Mouse (Mus musculus) embryo, embryonic 10 days (tissue): ENCODE measurements at regions not wholly inside any gene's neighbourhood (a gene's known extent, or its start where the extent isn't known, plus 50 kb on each side); places are given as distances from the start of the nearest gene placed in this dataset.

ENCODE experiments used
- DNase-seq: peaks from one replicate; pipeline ENCODE4 v3.0.0-alpha.2; 2015; ENCODE audit warnings: low spot score

DNA sequence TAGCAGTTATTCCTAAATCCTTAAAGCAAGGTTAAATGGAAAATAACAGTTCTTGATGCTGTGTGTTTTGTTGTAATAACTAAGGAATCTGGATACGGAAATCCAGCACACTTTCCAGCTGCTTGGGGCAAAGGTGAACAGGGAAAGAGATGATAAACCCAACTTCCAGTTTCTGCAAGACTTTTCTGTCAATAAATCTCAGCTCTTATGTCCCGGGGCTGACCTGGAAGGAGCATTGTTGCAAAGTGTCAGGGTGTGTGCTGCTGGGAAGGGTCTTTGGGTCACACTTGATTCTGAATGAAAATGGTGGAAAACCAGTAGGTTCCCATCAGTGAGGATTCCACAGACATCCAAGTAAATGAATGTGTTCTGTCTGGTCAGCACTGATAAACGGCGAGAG lies 81.2 kb upstream of the Marcks start:
- no peak for DNase-seq

- DNase-seq = no peak
Measured at GRCm38 (mm10) chr10:37219381-37219780, 80.7 kb upstream of the Marcks start.

DNA sequence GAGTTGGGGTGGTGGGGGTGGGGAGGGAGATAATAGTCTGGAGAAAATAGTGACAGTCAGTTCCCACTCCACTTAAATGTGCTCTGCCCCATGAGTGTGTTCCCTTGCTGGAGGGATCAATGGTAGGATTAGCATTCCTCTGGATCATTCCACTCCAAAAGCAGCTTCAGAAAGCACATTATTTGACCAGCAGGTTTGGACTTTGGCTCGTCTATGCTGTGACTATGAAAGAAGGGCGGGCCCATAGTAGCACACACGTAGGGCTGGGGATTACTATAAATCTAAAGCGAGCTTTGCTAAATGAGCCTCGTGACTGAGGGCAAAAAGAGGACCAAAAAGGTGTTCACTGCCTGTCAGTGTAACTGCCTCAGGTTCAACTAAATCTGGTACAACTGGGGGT lies 75.9 kb upstream of the Marcks start:
- no peak for DNase-seq

DNA sequence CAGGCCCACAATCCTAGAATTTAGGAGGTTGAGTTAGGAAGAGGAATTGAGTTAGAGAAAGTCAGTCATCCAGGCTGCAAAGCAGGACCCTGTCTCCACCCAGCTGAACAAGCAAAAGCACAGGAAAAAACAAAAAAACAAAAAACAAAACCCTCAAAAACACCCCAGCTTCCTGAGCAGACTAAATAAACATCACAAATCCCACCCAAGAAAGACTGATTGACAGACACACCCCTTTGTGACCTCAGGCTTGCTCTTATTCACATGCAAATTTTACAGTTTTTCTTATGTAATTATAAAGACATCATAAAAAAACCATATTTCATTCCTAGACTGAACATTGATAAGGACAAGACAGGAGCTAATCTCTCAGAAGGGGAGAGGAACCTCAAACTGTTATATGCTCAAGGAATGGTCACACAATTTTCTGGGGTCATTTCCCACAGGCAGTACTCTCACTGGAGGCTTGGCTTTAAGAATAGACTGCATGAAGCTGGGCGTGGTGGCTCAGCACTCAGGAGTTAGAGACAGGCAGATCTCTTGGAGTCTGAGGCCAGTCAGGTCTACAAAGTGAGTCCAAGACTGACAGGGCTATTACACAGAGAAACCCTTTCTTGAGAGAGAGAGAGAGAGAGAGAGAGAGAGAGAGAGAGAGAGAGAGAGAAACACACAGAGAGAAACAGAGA lies 73.8 kb upstream of the Marcks start:
- DNase-seq = no peak

DNA sequence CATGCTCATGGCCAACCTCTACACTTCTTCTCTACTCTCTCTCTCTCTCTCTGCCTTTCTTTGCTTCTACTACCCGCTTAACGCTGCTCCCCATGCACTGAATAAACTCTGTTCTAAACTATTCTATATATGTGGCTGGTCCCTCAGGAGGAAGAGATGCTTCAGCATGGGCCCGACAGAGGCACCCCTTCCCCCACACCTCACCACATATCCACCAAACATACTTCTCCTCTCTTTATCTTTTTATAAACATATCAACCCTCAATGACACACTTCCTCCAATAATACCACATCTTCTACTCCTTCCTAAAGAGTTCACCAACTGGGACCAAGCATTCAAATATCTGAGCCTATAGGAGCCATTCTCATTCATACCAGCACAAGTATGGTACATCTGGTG lies 72.6 kb upstream of the Marcks start:
- DNase-seq = no peak

- no peak for DNase-seq
Measured at GRCm38 (mm10) chr10:37210223-37210622, 71.5 kb upstream of the Marcks start.

DNA sequence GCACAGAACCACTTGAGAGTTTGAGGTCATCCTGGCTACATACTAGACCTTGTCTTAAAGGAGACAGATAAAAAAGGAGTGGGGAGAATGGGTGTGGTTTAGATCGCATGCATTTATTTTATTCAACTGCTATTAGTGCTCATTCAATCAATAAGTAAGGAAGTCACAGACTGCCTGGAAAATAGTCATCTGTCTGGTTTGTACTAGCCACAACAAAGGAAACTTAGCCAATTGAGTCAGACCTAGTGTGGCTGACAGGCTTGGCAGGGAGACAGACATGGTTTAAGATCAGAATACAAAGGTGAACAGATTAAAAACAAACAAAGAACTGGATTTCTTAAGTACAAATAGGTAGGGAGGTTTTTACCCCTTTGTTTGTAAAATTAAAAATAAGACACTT lies 68.3 kb upstream of the Marcks start:
- DNase-seq = no peak

DNA sequence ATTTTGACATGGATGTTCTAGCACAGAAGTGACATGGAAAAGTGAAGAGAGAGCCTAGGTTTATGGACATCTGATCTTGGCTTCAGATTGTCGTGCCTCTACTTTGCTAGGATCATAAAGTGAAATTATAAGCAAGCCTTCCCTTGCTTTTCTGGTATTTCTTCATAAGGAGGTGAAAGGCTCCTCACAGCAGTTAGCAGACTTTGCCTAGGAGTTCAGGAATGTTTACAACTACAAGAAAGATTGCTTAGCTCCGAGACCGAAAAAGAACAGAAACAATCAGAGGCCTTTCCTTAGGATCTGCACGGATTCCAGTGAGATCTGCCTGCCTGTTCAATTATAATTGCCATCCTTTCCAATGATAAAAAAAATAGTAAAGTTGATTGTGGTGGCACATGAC lies 67.8 kb upstream of the Marcks start:
- DNase-seq = no peak

DNA sequence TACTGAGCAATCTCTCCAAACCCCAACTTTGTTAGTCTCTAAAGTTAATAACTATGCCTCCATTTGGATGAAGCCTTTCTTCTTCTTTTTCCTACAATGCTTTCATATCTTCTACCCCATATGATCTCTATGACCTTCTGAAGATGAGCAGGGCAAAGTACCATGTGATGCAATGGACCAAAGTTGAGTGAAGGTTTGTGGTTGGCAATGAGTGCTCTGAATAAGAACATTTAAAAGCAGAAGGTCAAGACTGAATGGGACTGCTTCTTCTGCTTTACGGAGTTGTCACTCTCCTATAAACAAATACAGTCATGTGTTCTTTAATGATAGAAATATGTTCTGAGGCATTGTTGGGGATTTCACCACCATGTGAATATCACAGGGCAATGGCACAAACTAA lies 65.0 kb upstream of the Marcks start:
- DNase-seq = no peak

GRCm38 (mm10) chr10:37194798-37195453 lies 56.2 kb upstream of the Marcks start:
- DNase-seq = no peak

GRCm38 (mm10) chr10:37194131-37194797 lies 55.5 kb upstream of the Marcks start:
- DNase-seq = no peak

DNA sequence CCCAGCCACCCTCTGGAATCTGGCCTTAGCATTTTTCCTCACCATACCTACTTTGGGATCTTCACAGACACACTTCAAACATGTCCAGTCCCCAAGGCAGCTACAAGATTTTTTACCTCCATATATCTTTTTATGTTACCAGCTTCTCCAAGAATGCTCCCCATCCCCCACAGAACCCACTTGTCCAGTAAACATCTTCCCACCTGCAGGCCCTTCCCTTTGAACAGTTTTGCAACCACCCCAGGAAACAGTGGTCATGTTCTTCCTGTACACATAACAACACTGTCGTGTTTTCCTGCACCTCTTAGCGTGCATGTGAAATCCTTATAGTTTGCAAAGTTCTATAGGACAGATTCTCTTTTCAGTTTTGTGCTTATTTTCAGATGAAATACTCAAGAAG lies 53.9 kb upstream of the Marcks start:
- no peak for DNase-seq

DNA sequence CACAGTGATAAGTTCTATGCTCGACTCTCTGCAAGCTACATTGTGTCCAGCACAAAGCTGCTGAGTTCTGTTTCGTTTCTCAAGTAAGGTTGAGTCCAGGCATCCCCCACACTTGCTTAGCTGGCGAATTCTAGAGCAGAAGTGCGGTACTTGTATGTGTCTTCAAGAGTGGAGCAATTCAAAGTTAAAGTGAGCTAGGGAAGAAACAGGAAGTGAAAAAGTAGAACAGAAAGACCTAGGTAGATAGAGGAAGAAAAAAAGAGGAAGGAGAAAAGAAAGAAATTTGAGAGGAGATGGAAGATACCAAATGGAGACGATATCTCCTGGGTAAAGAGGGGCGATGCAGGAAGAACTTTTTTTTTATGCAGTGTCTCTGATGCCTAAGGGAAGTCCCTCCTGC lies 51.4 kb upstream of the Marcks start:
- DNase-seq = no peak
